Mouse (Mus musculus) activated CD4-positive, CD25-positive, alpha-beta regulatory T cell, adult 4 months (primary cell): Measurements from ENCODE around the gene Gsg1l. TPM values are rescaled to one million over a fixed set of nuclear protein-coding genes. Genes with fewer than 3 reads are reported as not detected.

Experiments used
- ATAC-seq: one replicate; pipeline ENCODE4 v1.8.0; 2017
- polyA plus RNA-seq, 2 experiments: library from polyadenylated mRNA; unstranded; fragments of 100-300 nt; shearing (Covaris generic); gene quantifications; one replicate each; pipeline ENCODE4 v1.2.1; 2017

The Gsg1l gene
- polyA plus RNA-seq, 2 experiments from 2014 or later = not detected

GRCm38 (mm10) chr7:126031598-126032364 is 50.4 kb downstream of the Gsg1l start:
- ATAC-seq = no peak

GRCm38 (mm10) chr7:126027410-126027809 is 54.8 kb downstream of the Gsg1l start:
- no peak for ATAC-seq

GRCm38 (mm10) chr7:126026600-126026999 is 55.6 kb downstream of the Gsg1l start:
- no peak for ATAC-seq

- ATAC-seq = no peak
These were observed 62.2 kb downstream of the Gsg1l start for GRCm38 (mm10) chr7:126019966-126020365.

GRCm38 (mm10) chr7:126019321-126019720 is 62.9 kb downstream of the Gsg1l start:
- no peak for ATAC-seq

DNA sequence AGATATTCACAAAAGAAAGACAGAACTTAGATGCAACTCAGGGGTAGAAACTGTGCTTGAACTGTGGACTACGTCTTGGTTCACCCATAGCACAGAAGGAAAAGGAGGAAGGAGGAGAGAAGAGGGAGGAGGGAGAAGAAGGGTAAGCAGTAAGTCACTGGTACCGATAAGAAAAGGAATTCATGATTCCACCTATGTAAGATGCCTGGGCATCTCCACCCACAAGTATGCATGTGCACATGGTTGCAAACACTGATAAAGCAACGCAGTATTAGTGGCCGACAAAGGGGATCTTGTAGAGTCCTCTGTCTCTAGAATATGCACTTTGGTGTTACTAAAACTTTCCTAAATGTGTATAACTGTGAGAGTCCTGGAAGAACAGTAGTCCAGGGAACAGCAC is 64.8 kb downstream of the Gsg1l start:
- no peak for ATAC-seq

DNA sequence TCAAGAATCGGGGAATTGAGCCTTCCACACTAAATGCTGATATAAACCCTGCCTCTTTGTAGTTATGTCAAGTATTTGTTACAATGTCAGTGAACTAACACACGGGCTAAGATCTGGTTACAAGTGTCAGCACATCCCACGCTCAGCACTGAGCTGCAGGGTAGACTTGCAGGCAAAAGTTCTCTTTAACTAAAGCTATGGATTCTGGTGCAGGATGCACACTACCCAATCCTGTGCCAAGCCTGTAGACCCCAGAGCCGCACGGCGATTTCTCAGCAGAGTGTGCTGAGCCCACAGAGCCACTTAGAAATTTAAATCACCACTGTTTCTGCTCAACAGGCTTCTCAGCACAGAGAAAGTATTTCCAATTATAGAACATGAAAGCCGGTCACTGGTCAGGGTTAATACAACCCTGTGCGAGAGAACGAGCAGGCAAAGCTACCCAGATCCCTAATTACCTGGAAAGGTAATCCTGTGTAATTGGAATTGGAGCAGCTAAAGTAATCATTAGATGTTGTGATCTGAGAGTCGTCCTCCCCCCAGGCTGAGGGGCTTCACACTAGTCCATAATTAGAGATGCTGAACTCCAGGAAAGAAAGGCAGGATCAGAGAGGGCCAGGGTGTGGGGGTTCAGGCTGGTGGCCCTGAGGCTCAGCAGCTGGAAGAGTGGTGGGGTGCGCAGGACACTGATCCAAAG is 69.7 kb downstream of the Gsg1l start:
- no peak for ATAC-seq

DNA sequence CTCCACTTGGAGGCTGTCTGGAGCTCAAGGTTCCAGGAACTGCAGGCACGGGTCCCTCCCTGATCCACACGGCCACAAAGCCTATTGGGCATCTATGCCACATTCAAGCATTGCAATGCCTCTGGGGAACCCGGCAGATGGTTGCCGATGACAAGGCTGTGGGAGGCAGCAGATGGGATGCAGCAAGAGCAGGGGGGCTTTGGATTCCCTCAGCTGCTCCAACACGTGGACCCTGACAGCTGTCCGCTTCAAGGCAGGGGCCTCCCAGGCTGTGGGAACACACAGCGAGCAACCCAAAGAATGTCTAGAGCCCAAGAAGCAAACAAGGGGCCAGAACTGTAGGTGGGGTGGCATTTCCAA is 73.4 kb downstream of the Gsg1l start:
- no peak for ATAC-seq

- no peak for ATAC-seq
These were observed 73.9 kb downstream of the Gsg1l start for GRCm38 (mm10) chr7:126008139-126008788.

DNA sequence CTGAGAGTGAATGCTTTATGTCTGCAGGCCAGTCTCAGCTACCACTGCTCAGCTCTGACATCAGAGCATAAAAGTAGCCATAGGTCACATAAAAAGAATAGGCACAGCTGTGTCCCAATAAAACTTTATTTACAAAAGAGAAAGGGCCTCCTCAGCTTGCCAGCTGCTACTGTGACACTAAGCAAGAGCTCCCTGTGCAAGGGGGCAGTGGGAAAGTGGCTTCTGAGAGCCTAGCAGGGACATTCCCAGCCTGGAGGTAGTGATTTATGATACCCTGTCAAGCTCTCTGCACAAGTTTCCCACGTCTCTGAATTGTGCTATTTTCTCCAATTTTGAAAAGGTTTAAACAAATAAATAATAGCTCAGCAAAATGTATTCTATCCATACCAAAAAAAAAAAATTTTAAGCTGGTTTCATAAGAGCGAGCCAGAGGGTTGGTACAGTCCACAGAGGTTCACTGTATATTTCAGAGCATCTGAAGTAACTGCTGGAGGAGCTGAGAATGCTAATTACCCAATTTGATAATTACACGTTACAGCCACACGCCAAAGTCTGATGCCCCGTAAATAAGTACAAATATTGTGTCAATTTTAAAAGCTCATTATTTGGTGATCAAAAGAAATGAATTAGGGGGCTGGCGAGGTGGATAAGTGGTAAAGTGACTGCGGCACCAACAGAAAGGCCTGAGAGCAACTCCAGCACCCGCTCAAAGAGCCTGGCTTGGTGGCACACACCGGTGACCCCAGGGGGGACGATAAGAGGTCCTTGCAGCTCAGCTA is 74.9 kb downstream of the Gsg1l start:
- ATAC-seq = no peak

DNA sequence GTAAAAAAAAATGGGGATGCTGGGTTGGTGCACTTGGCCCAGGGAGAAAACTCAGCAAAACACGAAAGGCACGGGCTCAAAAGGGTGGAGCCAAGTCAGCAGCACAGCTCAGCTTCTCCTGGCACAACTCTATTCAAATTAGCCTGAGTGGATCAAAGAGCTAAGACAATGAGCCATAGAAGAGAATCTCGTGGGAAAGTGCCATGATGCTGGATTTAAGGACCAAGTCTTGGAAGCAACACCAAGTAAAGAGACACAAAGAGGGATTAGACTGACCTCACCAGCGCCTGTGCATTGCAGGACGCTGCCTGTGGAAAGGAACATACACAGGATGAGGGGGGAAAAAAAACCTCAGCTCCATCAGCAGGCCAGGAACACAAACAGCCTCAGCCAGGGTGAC is 76.9 kb downstream of the Gsg1l start:
- no peak for ATAC-seq

- ATAC-seq = no peak
These were observed 80.5 kb downstream of the Gsg1l start for GRCm38 (mm10) chr7:126001683-126002082.

- ATAC-seq = no peak
These were observed 82.3 kb downstream of the Gsg1l start for GRCm38 (mm10) chr7:125999921-126000320.

GRCm38 (mm10) chr7:125996151-125996550 is 86.1 kb downstream of the Gsg1l start:
- no peak for ATAC-seq

DNA sequence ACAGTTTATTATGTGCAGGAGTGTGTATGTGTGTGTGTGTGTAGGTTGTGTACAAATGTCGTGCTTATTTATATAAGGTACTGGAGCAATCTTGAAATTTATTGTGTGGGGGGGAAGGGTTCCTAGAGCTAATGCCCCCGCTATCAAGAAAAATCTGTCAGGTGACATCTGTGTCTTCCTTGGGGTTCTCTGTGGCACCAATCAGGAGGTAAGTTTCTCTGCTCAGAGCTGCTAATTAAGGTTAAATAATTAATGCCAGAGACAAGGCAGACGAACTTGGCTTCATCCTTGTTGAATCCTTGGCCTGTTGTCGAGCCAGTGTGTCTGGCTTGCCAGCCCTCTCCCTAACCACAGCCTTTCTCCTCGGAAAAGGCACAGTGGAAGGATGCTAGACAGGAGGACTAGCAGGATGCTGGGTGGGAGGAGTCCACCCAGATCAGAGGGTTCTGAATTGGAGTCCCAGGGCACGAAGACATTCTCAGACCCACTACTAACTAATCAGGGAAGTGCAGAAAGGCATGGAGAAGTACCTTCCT is 89.8 kb downstream of the Gsg1l start:
- no peak for ATAC-seq

- ATAC-seq = no peak
These were observed 90.4 kb downstream of the Gsg1l start for GRCm38 (mm10) chr7:125991846-125992245.

DNA sequence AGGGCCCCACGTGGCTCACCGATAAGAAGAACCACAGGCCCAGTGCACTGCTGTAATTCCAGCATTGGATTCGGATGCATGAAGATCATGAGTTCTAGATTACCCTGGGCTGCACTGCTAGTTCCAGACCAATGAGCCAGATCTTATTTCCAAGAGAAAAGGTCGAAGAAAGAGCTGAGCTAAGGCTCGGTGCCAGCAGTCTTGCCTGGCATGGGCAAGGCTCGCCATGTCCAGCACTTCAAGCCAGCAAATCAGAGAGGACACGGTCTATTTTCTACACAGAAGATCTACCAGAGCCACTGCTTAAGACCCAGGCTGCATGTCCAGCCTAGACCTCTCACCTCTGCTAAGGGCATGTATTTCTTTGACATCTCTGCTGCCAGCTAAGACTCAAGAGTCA is 92.2 kb downstream of the Gsg1l start:
- ATAC-seq = no peak

DNA sequence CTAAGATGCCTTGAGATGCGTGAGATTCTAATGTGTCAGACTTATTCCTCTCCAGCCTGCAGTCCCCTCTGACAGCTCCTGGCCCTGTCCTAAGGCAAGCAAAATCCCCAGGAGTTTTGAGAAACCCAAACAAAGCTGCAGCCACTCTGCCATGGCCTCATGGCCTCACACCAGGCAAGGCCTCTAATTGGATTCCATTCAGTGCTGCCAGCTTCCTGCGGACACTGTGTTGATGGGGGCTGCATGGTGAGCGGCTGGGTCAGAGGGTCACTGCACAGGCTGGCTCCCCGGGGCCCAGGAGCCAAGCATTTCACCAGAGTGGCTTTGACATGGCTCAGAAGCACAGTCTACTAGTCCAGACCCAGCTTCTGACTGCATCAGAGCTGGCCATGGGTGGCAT is 92.7 kb downstream of the Gsg1l start:
- no peak for ATAC-seq

- ATAC-seq = no peak
These were observed 93.9 kb downstream of the Gsg1l start for GRCm38 (mm10) chr7:125988326-125988725.

DNA sequence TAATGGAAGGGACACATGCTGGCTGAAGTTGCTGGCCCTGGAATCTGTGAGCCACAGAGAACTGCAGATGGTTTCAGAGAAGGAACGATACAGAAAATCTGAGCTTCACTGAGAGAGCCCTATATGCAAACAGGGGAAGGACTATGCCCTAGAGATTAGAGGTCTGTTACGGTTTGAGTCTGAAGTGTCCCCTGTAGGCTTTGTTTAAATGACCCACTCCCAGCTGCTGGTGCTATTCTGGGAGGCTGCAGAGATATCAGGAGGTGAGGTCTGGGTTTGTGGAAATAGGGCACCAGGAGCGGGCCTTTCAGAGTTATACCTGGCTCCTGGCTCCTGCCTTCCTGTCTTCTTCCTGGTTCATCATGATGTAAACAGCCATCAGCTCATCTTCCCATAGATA is 95.1 kb downstream of the Gsg1l start:
- no peak for ATAC-seq

- no peak for ATAC-seq
These were observed 96.6 kb downstream of the Gsg1l start for GRCm38 (mm10) chr7:125985565-125985964.

GRCm38 (mm10) chr7:125983902-125984841 is 98.0 kb downstream of the Gsg1l start:
- no peak for ATAC-seq
